Mouse (Mus musculus) brain, embryonic 14.5 days (tissue): ENCODE results near the gene Synrg.

Source experiments
- CTCF ChIP-seq: fragments of 200-500 bp; IDR thresholded peaks from 2 replicates; pipeline ENCODE4 v1.5.1; 2012; ENCODE audit warnings: inconsistent platforms, mild to moderate bottlenecking, moderate library complexity, borderline replicate concordance; ENCODE audit not compliant: insufficient read depth, insufficient read length; ENCODE audit errors: extremely low read depth
- POLR2A ChIP-seq: fragments of 200-500 bp; IDR thresholded peaks from 2 replicates; pipeline ENCODE4 v1.6.1; 2012; ENCODE audit warnings: mild to moderate bottlenecking, inconsistent platforms, borderline replicate concordance; ENCODE audit not compliant: poor library complexity, insufficient read depth, insufficient read length, severe bottlenecking; ENCODE audit errors: extremely low read depth

DNA sequence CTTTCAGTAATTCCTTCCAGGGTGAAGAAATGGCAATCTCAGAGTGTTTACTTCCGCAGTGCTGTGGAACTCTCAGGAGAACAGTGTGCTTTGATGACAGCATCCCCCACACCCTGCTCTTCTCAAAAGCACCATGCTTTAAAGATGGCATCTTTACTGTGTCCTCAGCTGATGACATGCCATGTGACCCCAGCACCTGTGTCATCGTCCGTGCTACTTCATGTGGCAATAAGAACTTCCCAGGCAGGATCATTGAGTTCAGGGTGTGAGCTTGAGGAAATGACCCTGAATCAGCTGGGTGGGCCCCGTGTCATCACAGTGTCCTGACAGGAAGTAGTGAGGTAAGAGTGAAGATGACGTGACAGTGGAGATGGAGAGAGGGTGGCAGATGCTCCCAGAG is 68.3 kb downstream of the Synrg start:
- TF ChIP-seq CTCF (no peak), POLR2A (no peak)
